Mouse (Mus musculus) cerebellum, adult 2 months (tissue): ENCODE data around the gene P4ha2.

Experiments used
- CTCF ChIP-seq: fragments of 200-500 bp; IDR thresholded peaks from 2 replicates; pipeline ENCODE4 v1.5.1; 2011; ENCODE audit warnings: low read depth, mild to moderate bottlenecking, control low read depth, low read length, moderate library complexity, borderline replicate concordance; ENCODE audit not compliant: insufficient read depth
- POLR2A ChIP-seq: fragments of 200-500 bp; IDR thresholded peaks from 2 replicates; pipeline ENCODE4 v1.6.1; 2011; ENCODE audit warnings: low read length, control low read depth, borderline replicate concordance; ENCODE audit not compliant: insufficient read depth

DNA sequence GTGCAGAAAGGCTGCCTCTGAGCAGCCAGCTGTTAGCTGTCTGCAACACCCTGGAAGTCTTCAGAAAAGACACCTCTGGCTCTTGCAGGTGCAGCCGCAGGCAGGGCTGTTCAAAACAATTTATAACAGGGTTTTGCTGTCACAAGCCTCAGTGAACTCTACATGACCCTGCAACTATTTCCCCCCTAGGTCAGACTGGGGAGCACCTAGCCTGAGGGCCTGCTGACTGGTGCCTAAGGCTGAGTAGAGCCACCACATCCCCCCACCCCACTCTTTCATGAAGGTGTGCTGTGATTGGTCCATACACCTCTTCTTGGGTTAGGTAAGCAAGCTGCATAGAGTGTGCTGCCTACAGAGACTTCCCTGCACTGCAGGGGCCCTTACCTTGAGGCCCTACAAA lies 63.1 kb downstream of the P4ha2 start:
- no peak for TF ChIP-seq POLR2A
- TF ChIP-seq CTCF = no peak
